Mouse (Mus musculus): ENCODE measurements around the gene Lyzl4.

DNA sequence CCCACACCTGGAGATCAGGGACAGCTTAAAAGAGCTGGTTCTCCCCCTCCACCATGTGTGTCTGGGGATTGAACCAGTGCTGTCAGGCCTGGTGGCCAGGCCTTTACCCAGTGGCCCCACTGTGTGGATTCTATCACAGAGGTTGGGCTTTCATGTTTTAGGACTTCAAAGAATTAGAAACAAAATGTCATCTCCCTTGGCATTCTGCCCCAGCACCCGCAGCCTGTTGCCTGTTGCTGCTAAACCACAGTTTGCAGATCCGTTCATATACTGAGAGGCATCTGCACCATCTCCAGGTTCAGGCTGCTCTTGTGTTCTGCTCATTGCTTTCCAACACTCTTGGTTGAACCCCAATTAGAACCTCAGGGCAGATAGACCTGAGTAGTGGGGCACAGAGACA lies 39.5 kb downstream of the Lyzl4 start:
- no peak for TF ChIP-seq POLR2A (IDR thresholded peaks at IDR 0.05; ENCODE audit: low read depth, low read length)
- no peak for TF ChIP-seq CTCF (IDR thresholded peaks at IDR 0.05; ENCODE audit: extremely low read depth, insufficient read length, insufficient replicate concordance, low read depth, low read length)
